ENCODE assay signal across 30 mouse cellular contexts in the genomic region with DNA sequence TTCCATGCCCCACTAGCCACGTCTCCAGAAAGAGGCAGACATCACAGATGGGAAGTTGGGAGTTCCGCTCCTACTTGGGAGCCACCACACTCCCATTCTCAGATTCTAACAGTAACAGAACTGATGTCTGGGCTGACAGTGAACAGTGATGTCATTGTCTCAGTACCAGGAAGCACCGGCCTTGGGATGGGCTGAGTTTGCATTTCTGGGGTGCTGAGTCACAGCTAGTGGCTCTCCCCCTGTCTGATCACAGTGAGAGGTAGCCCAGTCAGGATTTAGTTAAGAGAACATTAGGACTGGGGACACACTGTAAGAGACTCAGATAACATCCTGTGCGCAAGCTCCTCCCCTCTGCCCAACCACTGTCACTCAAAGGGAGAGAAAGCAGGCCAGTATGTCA.
DNase-seq lines count a peak whose midpoint lies in the region; ATAC-seq and TF ChIP-seq lines count a peak whose summit lies in the region.
"Had no signal": no experiment of that assay in that cellular context is flagged by ENCODE, and none has a peak within 500 bp of the region (broad histone marks: within the 10 kb centered on the region; RNA-seq: fewer than 3 reads in every experiment).

No protein-coding gene starts in this region.

- no peak for DNase-seq in layer of hippocampus, adult 2 months (ENCODE audit: low spot score in 2 of 2)
- DNase-seq in layer of hippocampus, adult 8-10 months (ENCODE audit: low spot score in 2 of 2) = no peak
- DNase-seq in CH12.LX (ENCODE audit: extremely low read depth) = no peak
- no peak for DNase-seq in Patski (ENCODE audit: low read depth, low spot score)
- peak; percentile 74 for DNase-seq in adrenal gland, postnatal 25 days
- DNase-seq in right cerebral cortex, adult 18-20 months = no peak
- DNase-seq in cerebellum, adult 2 months = no peak
- DNase-seq: cerebellum, adult 11-12 months; cerebellum, postnatal 25 days; gastrocnemius, postnatal 14 days; heart, postnatal 36 days; kidney, adult 18-20 months; kidney, postnatal 36 days; layer of hippocampus, postnatal 36 days; left cerebral cortex, postnatal 4 days; lung, embryonic 14.5 days; lung, postnatal 14 days; right cerebral cortex, postnatal 14 days; thymus, postnatal 4 days had no signal

- H3K27ac ChIP-seq in layer of hippocampus, adult 2 months = peak overlapping the region; percentile 4; the same call in 1 of the 2 replicates
- no peak overlapping the region for H3K27ac ChIP-seq in CH12.LX (ENCODE audit: insufficient read depth, low read depth)
- H3K27ac ChIP-seq in cerebellum, adult 2 months (ENCODE audit: insufficient read depth, low read length) = no peak overlapping the region
- no peak overlapping the region for H3K27ac ChIP-seq in forebrain, embryonic 16.5 days (ENCODE audit: low read length)
- H3K27ac ChIP-seq: embryonic facial prominence, embryonic 10.5 days; embryonic facial prominence, embryonic 15.5 days; heart, embryonic 10.5 days; hindbrain, embryonic 14.5 days; kidney, embryonic 15.5 days; limb, embryonic 15.5 days; liver, embryonic 14.5 days had no signal

- H3K27me3 ChIP-seq in CH12.LX (replicated peaks) = peaks cover 78% of the 10 kb centered on the region
- no peaks in the 10 kb centered on the region for H3K27me3 ChIP-seq in Patski
- no peaks in the 10 kb centered on the region for H3K27me3 ChIP-seq in cerebellum, adult 2 months (ENCODE audit: control insufficient read depth, insufficient read depth, low read length)
- H3K27me3 ChIP-seq in forebrain, embryonic 16.5 days (replicated peaks; ENCODE audit: control insufficient read depth, insufficient read depth, low read length) = no peaks in the 10 kb centered on the region

- no peaks in the 10 kb centered on the region for H3K9me3 ChIP-seq in CH12.LX (replicated peaks; ENCODE audit: low read length)
- no peaks in the 10 kb centered on the region for H3K9me3 ChIP-seq in forebrain, embryonic 16.5 days (ENCODE audit: control insufficient read depth, low read length)
- H3K9me3 ChIP-seq: embryonic facial prominence, embryonic 10.5 days; embryonic facial prominence, embryonic 15.5 days; forebrain, embryonic 12.5 days; heart, embryonic 10.5 days; kidney, embryonic 15.5 days; limb, embryonic 15.5 days; neural tube, embryonic 13.5 days had no signal

- no peaks in the 10 kb centered on the region for H3K4me1 ChIP-seq in CH12.LX (ENCODE audit: control insufficient read depth in 1 of 2, insufficient read depth in 2 of 2)
- peaks cover 5% of the 10 kb centered on the region for H3K4me1 ChIP-seq in cerebellum, adult 2 months (ENCODE audit: control insufficient read depth, insufficient read depth, low read length)
- H3K4me1 ChIP-seq in forebrain, embryonic 16.5 days (replicated peaks; ENCODE audit: control insufficient read depth, insufficient read depth, low read length) = peaks cover 37% of the 10 kb centered on the region

- no peak for TF ChIP-seq CTCF in layer of hippocampus, adult 2 months (conservative IDR thresholded peaks at IDR 0.05)
- TF ChIP-seq CTCF in CH12.LX (conservative IDR thresholded peaks at IDR 0.05 in 1 of 2, IDR thresholded peaks at IDR 0.05 in 1 of 2; ENCODE audit: low read depth in 2 of 2, low read length in 2 of 2) (no peak), Patski (IDR thresholded peaks at IDR 0.05) (no peak)
- no peak for TF ChIP-seq CTCF in cerebellum, adult 2 months (IDR thresholded peaks at IDR 0.05; ENCODE audit: borderline replicate concordance, insufficient read depth, low read depth, low read length)

- H3K79me2 ChIP-seq in CH12.LX (replicated peaks; ENCODE audit: control insufficient read depth, extremely low read depth, insufficient read depth, poor library complexity, severe bottlenecking) = no peaks in the 10 kb centered on the region

- 0 out of 2 replicates have a peak overlapping the region, but pooled peaks have one; percentile 17 for H3K4me2 ChIP-seq in CH12.LX (ENCODE audit: insufficient read depth, low read depth, poor library complexity, severe bottlenecking)
- no peak overlapping the region for H3K4me2 ChIP-seq in forebrain, embryonic 16.5 days (ENCODE audit: low read length)
- H3K4me2 ChIP-seq: embryonic facial prominence, embryonic 15.5 days; forebrain, embryonic 12.5 days; hindbrain, embryonic 14.5 days; kidney, embryonic 15.5 days; limb, embryonic 15.5 days; lung, embryonic 14.5 days; midbrain, embryonic 11.5 days; neural tube, embryonic 13.5 days had no signal

- H3K36me3 ChIP-seq in CH12.LX (replicated peaks in 1 of 2; ENCODE audit: control insufficient read depth in 1 of 2, insufficient read depth in 1 of 2, low read length in 1 of 2) = no peaks in the 10 kb centered on the region
- H3K36me3 ChIP-seq in forebrain, embryonic 16.5 days (ENCODE audit: control insufficient read depth, insufficient read depth) = no peaks in the 10 kb centered on the region
- H3K36me3 ChIP-seq: embryonic facial prominence, embryonic 10.5 days; embryonic facial prominence, embryonic 15.5 days; forebrain, embryonic 12.5 days; heart, embryonic 10.5 days; kidney, embryonic 15.5 days; limb, embryonic 15.5 days; neural tube, embryonic 13.5 days had no signal

- H3K4me3 ChIP-seq in layer of hippocampus, adult 2 months = no peak overlapping the region
- no peak overlapping the region for H3K4me3 ChIP-seq in CH12.LX (replicated peaks in 1 of 3; ENCODE audit: low read depth in 2 of 3, low read length in 2 of 3, poor library complexity in 1 of 3)
- no peak overlapping the region for H3K4me3 ChIP-seq in cerebellum, adult 2 months (replicated peaks; ENCODE audit: insufficient read depth, low read depth, low read length)
- H3K4me3 ChIP-seq in forebrain, embryonic 16.5 days (replicated peaks; ENCODE audit: low read length) = no peak overlapping the region
- H3K4me3 ChIP-seq: embryonic facial prominence, embryonic 10.5 days; embryonic facial prominence, embryonic 15.5 days; forebrain, embryonic 12.5 days; heart, embryonic 10.5 days; kidney, embryonic 15.5 days; limb, embryonic 15.5 days; neural tube, embryonic 13.5 days had no signal

- H3K9ac ChIP-seq in CH12.LX (ENCODE audit: insufficient read depth, low read depth) = no peak overlapping the region
- no peak overlapping the region for H3K9ac ChIP-seq in forebrain, embryonic 16.5 days (replicated peaks; ENCODE audit: low read depth, low read length)
- H3K9ac ChIP-seq: embryonic facial prominence, embryonic 15.5 days; forebrain, embryonic 12.5 days; hindbrain, embryonic 14.5 days; kidney, embryonic 15.5 days; limb, embryonic 15.5 days; liver, embryonic 14.5 days; lung, embryonic 14.5 days; neural tube, embryonic 13.5 days had no signal

- no peak for TF ChIP-seq EP300 in CH12.LX (IDR thresholded peaks at IDR 0.05; ENCODE audit: low read length)

- POLR2A ChIA-PET in Patski (lab: Charles Lee) = no interaction called here

- CTCF ChIA-PET in Patski (lab: Charles Lee) = interaction anchor here (1.1 kb wide), 1 partner anchor 44 kb away, joined by 4 read pairs; no protein-coding TSS in a partner anchor

- no peak for TF ChIP-seq RAD21 in CH12.LX (IDR thresholded peaks at IDR 0.05; ENCODE audit: low read depth, low read length)

- WGBS in cerebellum, adult 2 months = 83% methylated on average over 4 of the region's 4 CpGs
- 76% methylated on average over 4 of the region's 4 CpGs for WGBS in forebrain, embryonic 16.5 days

- no peak for TF ChIP-seq POLR2A in CH12.LX (IDR thresholded peaks at IDR 0.05; ENCODE audit: low read depth, low read length)
- no peak for TF ChIP-seq POLR2A in cerebellum, adult 2 months (IDR thresholded peaks at IDR 0.05; ENCODE audit: borderline replicate concordance, insufficient read depth, low read length)

- in situ Hi-C loops in CH12.LX (cut with MboI; ENCODE audit: low pct_ligation_motif_present, low pct_unique_long_range_greater_than_20kb, low sequenced_read_pairs) = no loop called here
- in situ Hi-C loops in Patski (cut with MboI; ENCODE audit: low pct_unique_long_range_greater_than_20kb) = no loop called here

- dilution Hi-C loops in CH12.LX (cut with MboI; ENCODE audit: extremely low pct_ligation_motif_present, extremely low pct_unique_long_range_greater_than_20kb, low sequenced_read_pairs) = no loop called here

- peak; percentile 58 for ATAC-seq in Patski
- no peak for ATAC-seq in forebrain, embryonic 16.5 days

TF ChIP-seq in CH12.LX, 34 proteins besides CTCF, POLR2A, EP300 and RAD21:
- TF ChIP-seq JUN (IDR thresholded peaks at IDR 0.05; ENCODE audit: insufficient read depth, low read depth, low read length) (no peak), KAT2A (IDR thresholded peaks at IDR 0.05; ENCODE audit: insufficient replicate concordance, low read length) (no peak), JUND (conservative IDR thresholded peaks at IDR 0.05; ENCODE audit: low read depth, low read length) (no peak), USF1 (IDR thresholded peaks at IDR 0.05; ENCODE audit: low read depth, low read length) (no peak), MAX (IDR thresholded peaks at IDR 0.05; ENCODE audit: low read length) (no peak), UBTF (IDR thresholded peaks at IDR 0.05; ENCODE audit: low read depth, low read length) (no peak), NELFE (IDR thresholded peaks at IDR 0.05; ENCODE audit: low read depth, low read length) (no peak), POLR2AphosphoS2 (IDR thresholded peaks at IDR 0.05; ENCODE audit: low read depth, low read length) (no peak), MXI1 (IDR thresholded peaks at IDR 0.05; ENCODE audit: low read depth, low read length) (no peak), TCF12 (IDR thresholded peaks at IDR 0.05; ENCODE audit: low read depth, low read length) (no peak), E2F4 (IDR thresholded peaks at IDR 0.05; ENCODE audit: insufficient replicate concordance, low read depth, low read length) (no peak), TBP (conservative IDR thresholded peaks at IDR 0.05; ENCODE audit: low read depth, low read length) (no peak), ZKSCAN1 (IDR thresholded peaks at IDR 0.05; ENCODE audit: borderline replicate concordance, low read depth, low read length) (no peak), SMC3 (IDR thresholded peaks at IDR 0.05; ENCODE audit: low read depth, low read length) (no peak), ZMIZ1 (IDR thresholded peaks at IDR 0.05; ENCODE audit: low read depth, low read length) (no peak), ELF1 (IDR thresholded peaks at IDR 0.05; ENCODE audit: low read depth, low read length) (no peak)
